Mouse (Mus musculus) left cerebral cortex, adult 8-10 months (tissue): Measurements from ENCODE around the gene Dact1. TPM values are rescaled to one million over a fixed set of nuclear protein-coding genes. Genes with fewer than 3 reads are reported as not detected.

Source experiments
- DNase-seq, 2 experiments: peaks; one replicate each; pipeline ENCODE4 v3.0.0; 2022; ENCODE audit warnings: low spot score in 2 of 2
- total RNA-seq, 4 experiments: library from RNA; stranded (reverse); gene quantifications; 2 replicates each; pipeline ENCODE4 v1.2.4; 2022

The Dact1 gene
- total RNA-seq, 4 experiments from 2014 or later = 5.0 to 9.1 (median 6.6) TPM

GRCm38 (mm10) chr12:71337025-71337582 is 27.4 kb downstream of the Dact1 start:
- DNase-seq = no peak

GRCm38 (mm10) chr12:71337896-71338463 is 28.3 kb downstream of the Dact1 start:
- no peak for DNase-seq

GRCm38 (mm10) chr12:71339142-71339848 is 29.6 kb downstream of the Dact1 start:
- DNase-seq = no peak

- DNase-seq = no peak
Observed at GRCm38 (mm10) chr12:71342397-71342796, 32.7 kb downstream of the Dact1 start.

- DNase-seq = no peak
Observed at GRCm38 (mm10) chr12:71345471-71345870, 35.8 kb downstream of the Dact1 start.

GRCm38 (mm10) chr12:71346071-71346470 is 36.4 kb downstream of the Dact1 start:
- no peak for DNase-seq

- DNase-seq = no peak
Observed at GRCm38 (mm10) chr12:71348401-71348896, 38.8 kb downstream of the Dact1 start.

- DNase-seq = no peak
Observed at GRCm38 (mm10) chr12:71350077-71350476, 40.4 kb downstream of the Dact1 start.

GRCm38 (mm10) chr12:71354656-71355055 is 45.0 kb downstream of the Dact1 start:
- DNase-seq = no peak

- DNase-seq = no peak
Observed at GRCm38 (mm10) chr12:71355092-71355491, 45.4 kb downstream of the Dact1 start.

- no peak for DNase-seq
Observed at GRCm38 (mm10) chr12:71361616-71362015, 51.9 kb downstream of the Dact1 start.

GRCm38 (mm10) chr12:71362425-71362824 is 52.7 kb downstream of the Dact1 start:
- DNase-seq = no peak

- no peak for DNase-seq
Observed at GRCm38 (mm10) chr12:71364106-71364505, 54.4 kb downstream of the Dact1 start.

- DNase-seq = no peak
Observed at GRCm38 (mm10) chr12:71364531-71364930, 54.8 kb downstream of the Dact1 start.

- DNase-seq = no peak
Observed at GRCm38 (mm10) chr12:71365208-71365607, 55.5 kb downstream of the Dact1 start.

- no peak for DNase-seq
Observed at GRCm38 (mm10) chr12:71366175-71366574, 56.5 kb downstream of the Dact1 start.

- no peak for DNase-seq
Observed at GRCm38 (mm10) chr12:71368631-71369030, 58.9 kb downstream of the Dact1 start.

Other genes starting within 250 kb of the Dact1 start
- gene Tomm20l, start 198.5 kb upstream of the Dact1 start, total RNA-seq = not detected
- 10 to 100 TPM; 52.5 to 59.5 (median 55.9) TPM for gene Timm9, start 173.2 kb upstream of the Dact1 start, total RNA-seq
- 1 to 10 TPM; 4.0 to 6.7 (median 4.8) TPM for gene 2700049A03Rik, start 173.0 kb upstream of the Dact1 start, total RNA-seq